Comparison of ENCODE assay signal across 19 mouse cellular contexts in the genomic region with DNA sequence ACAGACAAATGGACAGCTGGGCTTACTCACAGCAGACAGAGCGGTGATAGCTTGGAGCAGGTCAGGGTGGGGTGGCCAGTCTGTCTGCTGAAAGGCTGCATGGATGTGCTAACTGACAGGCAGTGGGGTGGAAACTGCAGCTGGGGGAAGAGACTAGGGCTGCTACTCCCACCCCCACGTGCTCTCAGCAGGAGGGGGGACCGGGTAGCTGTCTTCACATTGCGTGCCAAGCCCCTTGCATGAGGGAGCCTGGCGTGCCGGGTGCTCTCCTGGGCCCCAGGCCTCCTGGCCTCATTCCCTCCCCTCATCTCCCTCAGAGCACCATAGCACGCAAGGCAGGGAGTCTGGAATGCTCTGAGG. TPM values are rescaled to one million over a fixed set of nuclear protein-coding genes. Genes with fewer than 3 reads are reported as not detected.
DNase-seq lines count a peak whose midpoint lies in the region; ATAC-seq and TF ChIP-seq lines count a peak whose summit lies in the region.
"Had no signal": no experiment of that assay in that cellular context is flagged by ENCODE, and none has a peak within 500 bp of the region (broad histone marks: within the 10 kb centered on the region; RNA-seq: fewer than 3 reads in every experiment).

No protein-coding gene starts in this region.

- no peak for DNase-seq in forebrain, embryonic 11.5 days (ENCODE audit: low spot score)
- no peak for DNase-seq in lung, embryonic 14.5 days
- DNase-seq in lung, postnatal 14 days: no peak
- DNase-seq in layer of hippocampus, postnatal 10 days (ENCODE audit: low spot score in 2 of 2): no peak
- DNase-seq: adrenal gland, adult 2 months; liver, postnatal 0 days; lung, postnatal 4 days; right cerebral cortex, adult 18-20 months; thymus, adult 18-20 months had no signal

- 44% methylated on average over 7 of the region's 7 CpGs for WGBS in forebrain, embryonic 12.5 days
- 58% methylated on average over 7 of the region's 7 CpGs for WGBS in forebrain, embryonic 11.5 days
- WGBS in lung, embryonic 14.5 days: 19% methylated on average over 7 of the region's 7 CpGs
- WGBS in forebrain, embryonic 15.5 days: 22% methylated on average over 7 of the region's 7 CpGs
- 31% methylated on average over 7 of the region's 7 CpGs for WGBS in neural tube, embryonic 13.5 days
- 46% methylated on average over 7 of the region's 7 CpGs for WGBS in intestine, postnatal 0 days

- no peak overlapping the region for H3K4me2 ChIP-seq in forebrain, embryonic 12.5 days
- no peak overlapping the region for H3K4me2 ChIP-seq in forebrain, embryonic 11.5 days (ENCODE audit: low read depth, low read length, severe bottlenecking)
- H3K4me2 ChIP-seq in lung, embryonic 14.5 days: no peak overlapping the region
- no peak overlapping the region for H3K4me2 ChIP-seq in forebrain, embryonic 15.5 days (replicated peaks)
- no peak overlapping the region for H3K4me2 ChIP-seq in neural tube, embryonic 13.5 days
- H3K4me2 ChIP-seq in intestine, postnatal 0 days (replicated peaks; ENCODE audit: low read depth): no peak overlapping the region
- H3K4me2 ChIP-seq: embryonic facial prominence, embryonic 12.5 days; heart, embryonic 11.5 days; limb, embryonic 15.5 days had no signal

- H3K36me3 ChIP-seq in forebrain, embryonic 12.5 days (replicated peaks): no peaks in the 10 kb centered on the region
- no peaks in the 10 kb centered on the region for H3K36me3 ChIP-seq in forebrain, embryonic 11.5 days (ENCODE audit: control insufficient read depth, insufficient read depth, low read length)
- H3K36me3 ChIP-seq in lung, embryonic 14.5 days (ENCODE audit: insufficient read depth): no peaks in the 10 kb centered on the region
- H3K36me3 ChIP-seq in forebrain, embryonic 15.5 days: no peaks in the 10 kb centered on the region
- no peaks in the 10 kb centered on the region for H3K36me3 ChIP-seq in neural tube, embryonic 13.5 days
- no peaks in the 10 kb centered on the region for H3K36me3 ChIP-seq in intestine, postnatal 0 days (ENCODE audit: control insufficient read depth, insufficient read depth)
- H3K36me3 ChIP-seq: embryonic facial prominence, embryonic 12.5 days; limb, embryonic 15.5 days had no signal

- H3K9ac ChIP-seq in forebrain, embryonic 12.5 days: peak overlapping the region; percentile 7; the same call in 1 of the 2 replicates
- H3K9ac ChIP-seq in forebrain, embryonic 11.5 days (ENCODE audit: low read length): no peak overlapping the region
- no peak overlapping the region for H3K9ac ChIP-seq in lung, embryonic 14.5 days
- no peak overlapping the region for H3K9ac ChIP-seq in forebrain, embryonic 15.5 days (replicated peaks)
- 0 out of 2 replicates have a peak overlapping the region, but pooled peaks have one; percentile 1 for H3K9ac ChIP-seq in neural tube, embryonic 13.5 days
- no peak overlapping the region for H3K9ac ChIP-seq in intestine, postnatal 0 days (ENCODE audit: low read depth, low read length)
- H3K9ac ChIP-seq: embryonic facial prominence, embryonic 12.5 days; limb, embryonic 15.5 days; liver, postnatal 0 days had no signal

- peaks cover 48% of the 10 kb centered on the region for H3K27me3 ChIP-seq in forebrain, embryonic 12.5 days
- H3K27me3 ChIP-seq in forebrain, embryonic 11.5 days (ENCODE audit: control insufficient read depth, insufficient read depth, low read length): no peaks in the 10 kb centered on the region
- H3K27me3 ChIP-seq in lung, embryonic 14.5 days (ENCODE audit: insufficient read depth, low read length): peaks cover 12% of the 10 kb centered on the region
- 0 out of 2 replicates have a peak, but pooled peaks cover 4% of the 10 kb centered on the region for H3K27me3 ChIP-seq in forebrain, embryonic 15.5 days
- H3K27me3 ChIP-seq in neural tube, embryonic 13.5 days: peaks cover 3% of the 10 kb centered on the region; the same call in 1 of the 2 replicates
- peaks cover 6% of the 10 kb centered on the region; the same call in 1 of the 2 replicates for H3K27me3 ChIP-seq in intestine, postnatal 0 days (replicated peaks; ENCODE audit: control insufficient read depth, insufficient read depth, low read length)

- TF ChIP-seq CTCF in lung, embryonic 14.5 days (IDR thresholded peaks at IDR 0.05; ENCODE audit: low read depth): no peak
- no peak for TF ChIP-seq CTCF in intestine, postnatal 0 days (IDR thresholded peaks at IDR 0.05; ENCODE audit: low read depth)

- peak overlapping the region; percentile 76; the same call in 1 of the 2 replicates for H3K27ac ChIP-seq in forebrain, embryonic 12.5 days
- no peak overlapping the region for H3K27ac ChIP-seq in forebrain, embryonic 11.5 days (ENCODE audit: low read depth, low read length)
- no peak overlapping the region for H3K27ac ChIP-seq in lung, embryonic 14.5 days (ENCODE audit: low read depth)
- H3K27ac ChIP-seq in forebrain, embryonic 15.5 days (replicated peaks): 0 out of 2 replicates have a peak overlapping the region, but pooled peaks have one; percentile 4
- H3K27ac ChIP-seq in neural tube, embryonic 13.5 days (replicated peaks): peak overlapping the region; percentile 34
- no peak overlapping the region for H3K27ac ChIP-seq in intestine, postnatal 0 days (ENCODE audit: low read depth, low read length)
- H3K27ac ChIP-seq: embryonic facial prominence, embryonic 12.5 days; limb, embryonic 15.5 days had no signal

- peaks cover 39% of the 10 kb centered on the region for H3K4me1 ChIP-seq in forebrain, embryonic 12.5 days
- H3K4me1 ChIP-seq in forebrain, embryonic 11.5 days (replicated peaks; ENCODE audit: control insufficient read depth, insufficient read depth, low read length): 0 out of 2 replicates have a peak, but pooled peaks cover 3% of the 10 kb centered on the region
- H3K4me1 ChIP-seq in lung, embryonic 14.5 days (ENCODE audit: insufficient read depth): no peaks in the 10 kb centered on the region
- peaks cover 27% of the 10 kb centered on the region for H3K4me1 ChIP-seq in forebrain, embryonic 15.5 days
- peaks cover 30% of the 10 kb centered on the region for H3K4me1 ChIP-seq in neural tube, embryonic 13.5 days (replicated peaks)
- H3K4me1 ChIP-seq in intestine, postnatal 0 days (replicated peaks; ENCODE audit: control insufficient read depth, insufficient read depth, low read length): no peaks in the 10 kb centered on the region
- H3K4me1 ChIP-seq: embryonic facial prominence, embryonic 12.5 days; limb, embryonic 15.5 days had no signal

- no peaks in the 10 kb centered on the region for H3K9me3 ChIP-seq in forebrain, embryonic 12.5 days
- no peaks in the 10 kb centered on the region for H3K9me3 ChIP-seq in forebrain, embryonic 11.5 days (ENCODE audit: control insufficient read depth, low read length)
- no peaks in the 10 kb centered on the region for H3K9me3 ChIP-seq in lung, embryonic 14.5 days (ENCODE audit: low read depth, low read length)
- H3K9me3 ChIP-seq in forebrain, embryonic 15.5 days: no peaks in the 10 kb centered on the region
- H3K9me3 ChIP-seq in neural tube, embryonic 13.5 days: no peaks in the 10 kb centered on the region
- H3K9me3 ChIP-seq in intestine, postnatal 0 days (ENCODE audit: control insufficient read depth): no peaks in the 10 kb centered on the region
- H3K9me3 ChIP-seq: embryonic facial prominence, embryonic 12.5 days; limb, embryonic 15.5 days had no signal

- no peak overlapping the region for H3K4me3 ChIP-seq in forebrain, embryonic 12.5 days (replicated peaks)
- H3K4me3 ChIP-seq in forebrain, embryonic 11.5 days (ENCODE audit: low read depth, low read length): no peak overlapping the region
- no peak overlapping the region for H3K4me3 ChIP-seq in lung, embryonic 14.5 days (ENCODE audit: low read depth, low read length)
- H3K4me3 ChIP-seq in forebrain, embryonic 15.5 days: no peak overlapping the region
- no peak overlapping the region for H3K4me3 ChIP-seq in neural tube, embryonic 13.5 days
- H3K4me3 ChIP-seq in intestine, postnatal 0 days (ENCODE audit: low read depth, low read length): no peak overlapping the region
- H3K4me3 ChIP-seq: embryonic facial prominence, embryonic 12.5 days; limb, embryonic 15.5 days had no signal

- ATAC-seq in forebrain, embryonic 12.5 days (ENCODE audit: low FRiP score): peak; percentile 45; the same call in 1 of the 2 replicates
- no peak for ATAC-seq in forebrain, embryonic 11.5 days (replicated peaks; ENCODE audit: low FRiP score)
- ATAC-seq in lung, embryonic 14.5 days (ENCODE audit: insufficient read depth): peak; percentile 21; the same call in 1 of the 2 replicates
- peak; percentile 6; the same call in 1 of the 2 replicates for ATAC-seq in forebrain, embryonic 15.5 days (replicated peaks)
- ATAC-seq in neural tube, embryonic 13.5 days (ENCODE audit: low read depth): 0 out of 2 replicates have a peak, but pooled peaks have one; percentile 29
- ATAC-seq in intestine, postnatal 0 days: no peak
- ATAC-seq: intestine, embryonic 16.5 days; liver, postnatal 0 days had no signal

RNA-seq across cellular contexts. Expression of a gene that starts 18.5 kb away (rescaled TPM):
- polyA plus RNA-seq in forebrain, embryonic 12.5 days (2016; fragmentation: Nextera tagmentation; extraction: Ambion mirVana): 10.0 and 12.0 TPM in 2 replicates
- polyA plus RNA-seq in forebrain, embryonic 11.5 days (2014; fragmentation: Nextera tagmentation; extraction: Ambion mirVana): 8.2 and 11.3 TPM in 2 replicates
- 26.2 and 29.6 TPM in 2 replicates for polyA plus RNA-seq in lung, embryonic 14.5 days (2014; fragmentation: Nextera tagmentation; extraction: Ambion mirVana)
- 22.0 and 23.3 TPM in 2 replicates for polyA plus RNA-seq in forebrain, embryonic 15.5 days (2015; fragmentation: Nextera tagmentation; extraction: Ambion mirVana)
- 23.2 and 28.5 TPM in 2 replicates for polyA plus RNA-seq in neural tube, embryonic 13.5 days (2015; fragmentation: Nextera tagmentation; extraction: Ambion mirVana)
- total RNA-seq in layer of hippocampus, postnatal 10 days (2021): 10 to 100 TPM; 30.6 to 32.0 TPM
- 44.8 and 48.0 TPM in 2 replicates for polyA plus RNA-seq in intestine, postnatal 0 days (2015; fragmentation: Nextera tagmentation; extraction: Ambion mirVana)

RNA-seq across cellular contexts. Expression of a gene that starts 24.3 kb away (rescaled TPM):
- polyA plus RNA-seq in forebrain, embryonic 12.5 days (2016; fragmentation: Nextera tagmentation; extraction: Ambion mirVana): 9.5 and 10.2 TPM in 2 replicates
- 10.0 and 10.7 TPM in 2 replicates for polyA plus RNA-seq in forebrain, embryonic 11.5 days (2014; fragmentation: Nextera tagmentation; extraction: Ambion mirVana)
- 27.3 TPM in 2 replicates for polyA plus RNA-seq in lung, embryonic 14.5 days (2014; fragmentation: Nextera tagmentation; extraction: Ambion mirVana)
- polyA plus RNA-seq in forebrain, embryonic 15.5 days (2015; fragmentation: Nextera tagmentation; extraction: Ambion mirVana): 18.8 and 20.7 TPM in 2 replicates
- 24.7 and 25.5 TPM in 2 replicates for polyA plus RNA-seq in neural tube, embryonic 13.5 days (2015; fragmentation: Nextera tagmentation; extraction: Ambion mirVana)
- 10 to 100 TPM; 33.6 to 33.7 TPM for total RNA-seq in layer of hippocampus, postnatal 10 days (2021)
- 42.5 and 42.9 TPM in 2 replicates for polyA plus RNA-seq in intestine, postnatal 0 days (2015; fragmentation: Nextera tagmentation; extraction: Ambion mirVana)
- total RNA-seq: common myeloid progenitor, adult 5-6 weeks had no signal

RNA-seq across cellular contexts. Expression of a gene that starts 31.2 kb away (rescaled TPM):
- polyA plus RNA-seq in forebrain, embryonic 12.5 days (2016; fragmentation: Nextera tagmentation; extraction: Ambion mirVana): 16.0 and 18.8 TPM in 2 replicates
- polyA plus RNA-seq in forebrain, embryonic 11.5 days (2014; fragmentation: Nextera tagmentation; extraction: Ambion mirVana): 19.7 and 21.1 TPM in 2 replicates
- polyA plus RNA-seq in lung, embryonic 14.5 days (2014; fragmentation: Nextera tagmentation; extraction: Ambion mirVana): 46.0 and 53.0 TPM in 2 replicates
- 28.2 and 30.5 TPM in 2 replicates for polyA plus RNA-seq in forebrain, embryonic 15.5 days (2015; fragmentation: Nextera tagmentation; extraction: Ambion mirVana)
- polyA plus RNA-seq in neural tube, embryonic 13.5 days (2015; fragmentation: Nextera tagmentation; extraction: Ambion mirVana): 47.3 and 50.5 TPM in 2 replicates
- 10 to 100 TPM; 32.3 to 35.4 TPM for total RNA-seq in layer of hippocampus, postnatal 10 days (2021)
- polyA plus RNA-seq in intestine, postnatal 0 days (2015; fragmentation: Nextera tagmentation; extraction: Ambion mirVana): 67.7 and 71.4 TPM in 2 replicates

RNA-seq across cellular contexts. Expression of a gene that starts 39.5 kb away (rescaled TPM):
- polyA plus RNA-seq in forebrain, embryonic 12.5 days (2016; fragmentation: Nextera tagmentation; extraction: Ambion mirVana): 1.3 and 1.8 TPM in 2 replicates
- polyA plus RNA-seq in forebrain, embryonic 11.5 days (2014; fragmentation: Nextera tagmentation; extraction: Ambion mirVana): 0.72 and 0.77 TPM in 2 replicates
- 0.62 TPM in 2 replicates for polyA plus RNA-seq in lung, embryonic 14.5 days (2014; fragmentation: Nextera tagmentation; extraction: Ambion mirVana)
- polyA plus RNA-seq in forebrain, embryonic 15.5 days (2015; fragmentation: Nextera tagmentation; extraction: Ambion mirVana): 4.6 and 5.1 TPM in 2 replicates
- polyA plus RNA-seq in neural tube, embryonic 13.5 days (2015; fragmentation: Nextera tagmentation; extraction: Ambion mirVana): 8.0 and 9.1 TPM in 2 replicates
- total RNA-seq in layer of hippocampus, postnatal 10 days (2021): 10 to 100 TPM in 1 of 2 experiments, 1 to 10 TPM in 1; 9.5 to 10.6 TPM
- 0.10 and 0.14 TPM in 2 replicates for polyA plus RNA-seq in intestine, postnatal 0 days (2015; fragmentation: Nextera tagmentation; extraction: Ambion mirVana)
- total RNA-seq: common myeloid progenitor, adult 5-6 weeks; heart, postnatal 25 days had no signal
- polyA plus RNA-seq: heart, embryonic 11.5 days had no signal

Comparison
In these comparisons a context has a peak if more than half of its experiments do, and no peak if none do; other contexts are left out.
1. ATAC-seq: peak in forebrain, embryonic 12.5 days (single experiment), lung, embryonic 14.5 days (single experiment), forebrain, embryonic 15.5 days (single experiment) and neural tube, embryonic 13.5 days (single experiment); none in forebrain, embryonic 11.5 days (single experiment) and intestine, postnatal 0 days (single experiment).
2. H3K27ac ChIP-seq: peak in forebrain, embryonic 12.5 days (single experiment), forebrain, embryonic 15.5 days (single experiment) and neural tube, embryonic 13.5 days (single experiment); none in forebrain, embryonic 11.5 days (single experiment), lung, embryonic 14.5 days (single experiment) and intestine, postnatal 0 days (single experiment).
3. H3K9ac ChIP-seq: peak in forebrain, embryonic 12.5 days (single experiment) and neural tube, embryonic 13.5 days (single experiment); none in forebrain, embryonic 11.5 days (single experiment), lung, embryonic 14.5 days (single experiment), forebrain, embryonic 15.5 days (single experiment) and intestine, postnatal 0 days (single experiment).